ENCODE assay signal across 21 mouse cellular contexts in the genomic region with DNA sequence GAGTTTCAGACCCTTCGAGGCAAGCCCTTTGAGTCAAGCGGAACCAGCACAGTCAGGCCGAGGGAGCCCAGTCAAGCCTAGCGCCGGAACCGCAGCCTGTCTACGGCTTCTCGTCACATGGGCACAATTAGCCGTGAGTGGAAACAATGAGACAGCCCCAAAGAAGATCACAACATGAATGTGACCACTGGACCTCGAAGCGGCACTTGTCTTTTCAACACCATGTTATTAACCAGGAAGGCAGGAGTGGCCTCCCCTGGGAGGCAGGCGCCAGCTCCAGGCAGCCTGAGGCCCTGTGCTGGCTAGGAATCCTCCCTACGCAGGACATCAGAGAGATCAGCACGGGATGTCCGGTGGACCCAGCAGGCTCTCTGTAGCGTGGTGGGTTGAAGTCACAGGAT.
A peak's percentile ranks its signal among the peaks of the same experiment; 100 is the strongest.
DNase-seq lines count a peak whose midpoint lies in the region; ATAC-seq and TF ChIP-seq lines count a peak whose summit lies in the region.
"Had no signal": no experiment of that assay in that cellular context is flagged by ENCODE, and none has a peak within 500 bp of the region (broad histone marks: within the 10 kb centered on the region; RNA-seq: fewer than 3 reads in every experiment).

No protein-coding gene starts in this region.

- H3K27ac ChIP-seq in heart, embryonic 10.5 days, result peak overlapping the region; percentile 85
- no peak overlapping the region for H3K27ac ChIP-seq in heart, embryonic 12.5 days (ENCODE audit: poor library complexity, severe bottlenecking)
- H3K27ac ChIP-seq in kidney, embryonic 15.5 days, result 0 out of 2 replicates have a peak overlapping the region, but pooled peaks have one; percentile 9
- no peak overlapping the region for H3K27ac ChIP-seq in CH12.LX (ENCODE audit: insufficient read depth, low read depth)
- H3K27ac ChIP-seq: forebrain, embryonic 15.5 days; limb, embryonic 15.5 days; midbrain, embryonic 12.5 days; neural tube, embryonic 13.5 days had no signal

- DNase-seq in heart, embryonic 10.5 days (ENCODE audit: low spot score), result peak; percentile 73
- no peak for DNase-seq in kidney, adult 9 months
- peak; percentile 90 for DNase-seq in CH12.LX (ENCODE audit: extremely low read depth)
- DNase-seq in retina, embryonic 14.5 days (ENCODE audit: low spot score), result peak; percentile 53
- DNase-seq in thymus, postnatal 36 days, result no peak
- DNase-seq: adrenal gland, adult 2 months; cerebellum, adult 18-20 months; cerebellum, postnatal 14 days; kidney, adult 2 months; kidney, postnatal 14 days; left cerebral cortex, postnatal 4 days; right cerebral cortex, adult 18-20 months had no signal

- peaks cover 44% of the 10 kb centered on the region for H3K4me1 ChIP-seq in heart, embryonic 10.5 days
- peaks cover 29% of the 10 kb centered on the region for H3K4me1 ChIP-seq in heart, embryonic 12.5 days (replicated peaks)
- peaks cover 9% of the 10 kb centered on the region; the same call in 1 of the 2 replicates for H3K4me1 ChIP-seq in kidney, embryonic 15.5 days
- peaks cover 6 to 23% of the 10 kb centered on the region in 2 experiments for H3K4me1 ChIP-seq in CH12.LX (ENCODE audit: control insufficient read depth in 1 of 2, insufficient read depth in 2 of 2)

- TF ChIP-seq EP300 in CH12.LX (IDR thresholded peaks at IDR 0.05; ENCODE audit: low read length), result peak; percentile 80

- H3K79me2 ChIP-seq in CH12.LX (replicated peaks; ENCODE audit: control insufficient read depth, extremely low read depth, insufficient read depth, poor library complexity, severe bottlenecking), result no peaks in the 10 kb centered on the region

- no peak for TF ChIP-seq POLR2A in CH12.LX (IDR thresholded peaks at IDR 0.05; ENCODE audit: low read depth, low read length)

- no peak for ATAC-seq in heart, embryonic 12.5 days (ENCODE audit: insufficient number of reproducible peaks, low FRiP score)
- no peak for ATAC-seq in kidney, embryonic 15.5 days (replicated peaks; ENCODE audit: low FRiP score)
- ATAC-seq: forebrain, embryonic 15.5 days; lung, postnatal 0 days had no signal

- TF ChIP-seq RAD21 in CH12.LX (IDR thresholded peaks at IDR 0.05; ENCODE audit: low read depth, low read length), result no peak

- WGBS in heart, embryonic 10.5 days, result 64% methylated on average over 16 of the region's 16 CpGs
- 55% methylated on average over 16 of the region's 16 CpGs for WGBS in heart, embryonic 12.5 days
- WGBS in kidney, embryonic 15.5 days, result 67% methylated on average over 16 of the region's 16 CpGs

- H3K4me3 ChIP-seq in heart, embryonic 10.5 days, result no peak overlapping the region
- H3K4me3 ChIP-seq in heart, embryonic 12.5 days, result no peak overlapping the region
- no peak overlapping the region for H3K4me3 ChIP-seq in kidney, embryonic 15.5 days (replicated peaks)
- H3K4me3 ChIP-seq in CH12.LX (replicated peaks in 1 of 3; ENCODE audit: low read depth in 2 of 3, low read length in 2 of 3, poor library complexity in 1 of 3), result peak overlapping the region in 1 of 3 experiments; percentile 23
- H3K4me3 ChIP-seq: forebrain, embryonic 15.5 days; limb, embryonic 15.5 days; midbrain, embryonic 12.5 days; myocyte; neural tube, embryonic 13.5 days had no signal

- H3K4me2 ChIP-seq in heart, embryonic 12.5 days, result no peak overlapping the region
- H3K4me2 ChIP-seq in kidney, embryonic 15.5 days, result no peak overlapping the region
- peak overlapping the region; percentile 6; the same call in 1 of the 2 replicates for H3K4me2 ChIP-seq in CH12.LX (ENCODE audit: insufficient read depth, low read depth, poor library complexity, severe bottlenecking)
- H3K4me2 ChIP-seq: forebrain, embryonic 15.5 days; limb, embryonic 15.5 days; midbrain, embryonic 12.5 days; neural tube, embryonic 13.5 days had no signal

- dilution Hi-C loops in CH12.LX (cut with MboI; ENCODE audit: extremely low pct_ligation_motif_present, extremely low pct_unique_long_range_greater_than_20kb, low sequenced_read_pairs), result no loop called here

- H3K27me3 ChIP-seq in heart, embryonic 10.5 days (ENCODE audit: insufficient read depth, poor library complexity, severe bottlenecking), result no peaks in the 10 kb centered on the region
- no peaks in the 10 kb centered on the region for H3K27me3 ChIP-seq in heart, embryonic 12.5 days (replicated peaks)
- no peaks in the 10 kb centered on the region for H3K27me3 ChIP-seq in kidney, embryonic 15.5 days
- peaks cover 2% of the 10 kb centered on the region for H3K27me3 ChIP-seq in CH12.LX (replicated peaks)
- H3K27me3 ChIP-seq: forebrain, embryonic 15.5 days; limb, embryonic 15.5 days; neural tube, embryonic 13.5 days had no signal

- in situ Hi-C loops in CH12.LX (cut with MboI; ENCODE audit: low pct_ligation_motif_present, low pct_unique_long_range_greater_than_20kb, low sequenced_read_pairs), result loop anchor here (10.0 kb wide), 1 partner anchor 265 kb away; no protein-coding TSS in a partner anchor

- no peaks in the 10 kb centered on the region for H3K36me3 ChIP-seq in heart, embryonic 10.5 days
- H3K36me3 ChIP-seq in heart, embryonic 12.5 days, result no peaks in the 10 kb centered on the region
- H3K36me3 ChIP-seq in kidney, embryonic 15.5 days, result no peaks in the 10 kb centered on the region
- H3K36me3 ChIP-seq in CH12.LX (replicated peaks in 1 of 2; ENCODE audit: control insufficient read depth in 1 of 2, insufficient read depth in 1 of 2, low read length in 1 of 2), result no peaks in the 10 kb centered on the region
- H3K36me3 ChIP-seq: forebrain, embryonic 15.5 days; G1E; limb, embryonic 15.5 days; midbrain, embryonic 12.5 days; neural tube, embryonic 13.5 days had no signal

- no peaks in the 10 kb centered on the region for H3K9me3 ChIP-seq in heart, embryonic 10.5 days
- no peaks in the 10 kb centered on the region for H3K9me3 ChIP-seq in heart, embryonic 12.5 days (replicated peaks)
- no peaks in the 10 kb centered on the region for H3K9me3 ChIP-seq in kidney, embryonic 15.5 days (replicated peaks)
- no peaks in the 10 kb centered on the region for H3K9me3 ChIP-seq in CH12.LX (replicated peaks; ENCODE audit: low read length)
- H3K9me3 ChIP-seq: forebrain, embryonic 15.5 days; limb, embryonic 15.5 days; midbrain, embryonic 12.5 days; neural tube, embryonic 13.5 days had no signal

- no peak for TF ChIP-seq CTCF in CH12.LX (conservative IDR thresholded peaks at IDR 0.05 in 1 of 2, IDR thresholded peaks at IDR 0.05 in 1 of 2; ENCODE audit: low read depth in 2 of 2, low read length in 2 of 2)

- H3K9ac ChIP-seq in heart, embryonic 12.5 days, result no peak overlapping the region
- H3K9ac ChIP-seq in kidney, embryonic 15.5 days, result no peak overlapping the region
- no peak overlapping the region for H3K9ac ChIP-seq in CH12.LX (ENCODE audit: insufficient read depth, low read depth)
- H3K9ac ChIP-seq: forebrain, embryonic 15.5 days; limb, embryonic 15.5 days; midbrain, embryonic 12.5 days; neural tube, embryonic 13.5 days had no signal

TF ChIP-seq in CH12.LX, 34 proteins besides CTCF, POLR2A, EP300 and RAD21 (continues in another document):
- TF ChIP-seq POLR2AphosphoS2 (IDR thresholded peaks at IDR 0.05; ENCODE audit: low read depth, low read length) (no peak), MEF2A (IDR thresholded peaks at IDR 0.05; ENCODE audit: borderline replicate concordance, low read depth, low read length) (peak; percentile 47; the same call in 1 of the 2 replicates), PAX5 (IDR thresholded peaks at IDR 0.05; ENCODE audit: low read length) (no peak), GABPA (IDR thresholded peaks at IDR 0.05; ENCODE audit: insufficient replicate concordance, low read depth, low read length) (no peak), MYC (IDR thresholded peaks at IDR 0.05; ENCODE audit: low read depth, low read length) (0 out of 2 replicates have a peak, but pooled peaks have one; percentile 40), KAT2A (IDR thresholded peaks at IDR 0.05; ENCODE audit: insufficient replicate concordance, low read length) (no peak), JUN (IDR thresholded peaks at IDR 0.05; ENCODE audit: insufficient read depth, low read depth, low read length) (peak; percentile 84), ZKSCAN1 (IDR thresholded peaks at IDR 0.05; ENCODE audit: borderline replicate concordance, low read depth, low read length) (no peak), ELF1 (IDR thresholded peaks at IDR 0.05; ENCODE audit: low read depth, low read length) (peak; percentile 45), HCFC1 (IDR thresholded peaks at IDR 0.05; ENCODE audit: low read depth, low read length) (no peak), ZC3H11A (IDR thresholded peaks at IDR 0.05; ENCODE audit: low read depth, low read length) (no peak), JUND (conservative IDR thresholded peaks at IDR 0.05; ENCODE audit: low read depth, low read length) (peak; percentile 89), MAZ (IDR thresholded peaks at IDR 0.05; ENCODE audit: low read depth, low read length) (no peak), BHLHE40 (IDR thresholded peaks at IDR 0.05; ENCODE audit: low read depth, low read length) (peak; percentile 90), USF1 (IDR thresholded peaks at IDR 0.05; ENCODE audit: low read depth, low read length) (peak; percentile 60), RCOR1 (conservative IDR thresholded peaks at IDR 0.05; ENCODE audit: low read depth, low read length) (no peak), TCF12 (IDR thresholded peaks at IDR 0.05; ENCODE audit: low read depth, low read length) (peak; percentile 34; the same call in 1 of the 2 replicates), CHD1 (IDR thresholded peaks at IDR 0.05; ENCODE audit: low read depth, low read length) (no peak), NRF1 (IDR thresholded peaks at IDR 0.05; ENCODE audit: low read depth, low read length) (no peak), USF2 (conservative IDR thresholded peaks at IDR 0.05; ENCODE audit: low read depth, low read length) (peak; percentile 39; the same call in 1 of the 2 replicates), NELFE (IDR thresholded peaks at IDR 0.05; ENCODE audit: low read depth, low read length) (no peak), SMC3 (IDR thresholded peaks at IDR 0.05; ENCODE audit: low read depth, low read length) (no peak), MXI1 (IDR thresholded peaks at IDR 0.05; ENCODE audit: low read depth, low read length) (no peak; the same call in 1 of the 2 replicates), ZNF384 (IDR thresholded peaks at IDR 0.05; ENCODE audit: low read depth, low read length) (no peak), MAX (IDR thresholded peaks at IDR 0.05; ENCODE audit: low read length) (peak; percentile 61), MAFK (IDR thresholded peaks at IDR 0.05; ENCODE audit: insufficient replicate concordance, low read length) (0 out of 2 replicates have a peak, but pooled peaks have one; percentile 13), CHD2 (IDR thresholded peaks at IDR 0.05; ENCODE audit: low read length) (no peak), SIN3A (IDR thresholded peaks at IDR 0.05; ENCODE audit: low read length) (no peak), E2F4 (IDR thresholded peaks at IDR 0.05; ENCODE audit: insufficient replicate concordance, low read depth, low read length) (no peak), ETS1 (conservative IDR thresholded peaks at IDR 0.05; ENCODE audit: low read depth, low read length) (peak; percentile 83), UBTF (IDR thresholded peaks at IDR 0.05; ENCODE audit: low read depth, low read length) (no peak)

Comparison
In these comparisons a context has a peak if more than half of its experiments do, and no peak if none do; other contexts are left out.
1. H3K27ac ChIP-seq: peak in heart, embryonic 10.5 days (single experiment) and kidney, embryonic 15.5 days (single experiment); none in heart, embryonic 12.5 days (single experiment) and CH12.LX (single experiment).
2. DNase-seq: peak in heart, embryonic 10.5 days (single experiment), CH12.LX (single experiment) and retina, embryonic 14.5 days (single experiment); none in kidney, adult 9 months (single experiment) and thymus, postnatal 36 days (0 of 2).